Mouse (Mus musculus) intestine, embryonic 14.5 days (tissue): ENCODE results near the gene E030030I06Rik. TPM values are rescaled to one million over a fixed set of nuclear protein-coding genes. Genes with fewer than 3 reads are reported as not detected.
A peak's percentile ranks its signal among the peaks of the same experiment; 100 is the strongest.
"Not testable (repeated sequence)": the region's sequence is repeated elsewhere in the genome, so short reads cannot be mapped to it uniquely, and the experiment has no call there.

ENCODE experiments used
- ATAC-seq: fragments of 200-750 bp; cut with Nextera tagmentation; replicated peaks from 2 replicates; pipeline ENCODE4 v1.8.0; 2017; ENCODE audit warnings: low read depth, moderate number of reproducible peaks, moderate TSS enrichment, moderate library complexity; ENCODE audit not compliant: low FRiP score, low TSS enrichment
- DNase-seq: peaks from one replicate; pipeline ENCODE4 v3.0.0-alpha.2; 2018; ENCODE audit warnings: low spot score
- H3K27ac ChIP-seq: fragments of 300-500 bp; sonication (generic); 2 replicates; pipeline ENCODE4 v1.5.1; 2014; ENCODE audit warnings: low read depth, mild to moderate bottlenecking, control low read depth
- H3K27me3 ChIP-seq: fragments of 300-500 bp; sonication (generic); replicated peaks from 2 replicates; pipeline ENCODE4 v1.6.1; 2014; ENCODE audit warnings: low read length, control low read depth; ENCODE audit not compliant: control insufficient read depth, insufficient read depth
- H3K36me3 ChIP-seq: fragments of 300-500 bp; sonication (generic); 2 replicates; pipeline ENCODE4 v1.6.1; 2014; ENCODE audit warnings: low read length, control low read depth; ENCODE audit not compliant: control insufficient read depth, insufficient read depth
- H3K4me1 ChIP-seq: fragments of 300-500 bp; sonication (generic); replicated peaks from 2 replicates; pipeline ENCODE4 v1.6.1; 2014; ENCODE audit warnings: low read length, control low read depth, mixed read lengths; ENCODE audit not compliant: control insufficient read depth, insufficient read depth
- H3K4me2 ChIP-seq: fragments of 300-500 bp; sonication (generic); 2 replicates; pipeline ENCODE4 v1.6.1; 2014; ENCODE audit warnings: low read length
- H3K4me3 ChIP-seq: fragments of 300-500 bp; sonication (generic); 2 replicates; pipeline ENCODE4 v1.5.1; 2014; ENCODE audit warnings: low read depth, low read length, control low read depth, mixed read lengths
- H3K9ac ChIP-seq: fragments of 300-500 bp; sonication (generic); 2 replicates; pipeline ENCODE4 v1.6.1; 2014; ENCODE audit warnings: mild to moderate bottlenecking, low read length
- H3K9me3 ChIP-seq: fragments of 300-500 bp; sonication (generic); 2 replicates; pipeline ENCODE4 v1.6.1; 2016; ENCODE audit warnings: low read length, control low read depth; ENCODE audit not compliant: control insufficient read depth
- WGBS: fragments of 180-500 bp; shearing (Covaris S2); extraction: QIAGEN DNeasy Blood & Tissue Kit; methylation state at CpG from one replicate; pipeline ENCODE4 v1.1.7; 2014; 5-methylcytosine and 5-hydroxymethylcytosine counted together
- polyA plus RNA-seq: library from polyadenylated mRNA; unstranded; fragments of >200 nt; fragmentation: Nextera tagmentation; extraction: Ambion mirVana; gene quantifications from 2 replicates; pipeline ENCODE4 v1.2.1, GENCODE M21; 2014

Gene E030030I06Rik
- polyA plus RNA-seq, result 31.6 and 32.8 TPM in 2 replicates

DNA sequence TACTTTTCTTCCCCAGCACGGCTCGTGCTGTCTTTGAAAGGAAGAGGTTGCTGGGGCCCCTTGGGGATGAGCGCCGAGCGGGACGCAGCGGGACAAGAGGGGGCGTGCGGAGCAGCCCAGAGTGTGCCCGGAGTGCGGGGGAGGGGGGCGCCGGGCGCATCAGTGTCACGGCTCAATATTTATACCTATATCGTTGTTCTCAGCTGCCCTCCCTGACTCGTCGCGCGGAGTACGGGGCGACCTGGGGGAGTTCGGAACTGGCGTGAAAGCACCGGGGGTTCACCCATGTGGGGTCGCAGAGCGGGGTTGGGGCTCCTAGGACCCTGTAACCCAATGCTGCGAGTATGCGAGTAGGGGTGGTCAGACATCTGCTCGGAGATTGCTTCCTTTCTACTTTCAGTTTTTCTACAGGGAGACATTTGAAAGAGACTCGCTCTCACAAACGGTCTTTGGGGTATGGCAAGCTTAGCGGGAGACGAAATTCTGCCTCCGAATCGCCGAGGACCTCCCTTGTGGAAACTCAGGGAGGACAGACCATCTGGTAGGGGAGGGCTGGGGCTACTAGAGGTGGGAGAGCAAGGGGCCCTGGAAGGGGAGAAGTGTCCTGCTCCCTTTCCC is at the start of gene E030030I06Rik:
Gene E030030I06Rik, minus strand, starts transcription at position 198 of the 618 bp plus-strand sequence.
- peak within 1 kb of the TSS; percentile 62 for H3K27ac ChIP-seq
- peak within 1 kb of the TSS; percentile 96 for H3K4me2 ChIP-seq
- H3K9me3 ChIP-seq, result no peaks in the 10 kb centered on the region
- ATAC-seq, result peak; percentile 44
- DNase-seq, result peak; percentile 89
- peak within 1 kb of the TSS; percentile 59 for H3K4me3 ChIP-seq
- peak within 1 kb of the TSS; percentile 74 for H3K9ac ChIP-seq
- peaks cover 6% of the 10 kb centered on the region; the same call in 1 of the 2 replicates for H3K4me1 ChIP-seq
- H3K36me3 ChIP-seq, result no peaks in the 10 kb centered on the region
- peaks cover 38% of the 10 kb centered on the region for H3K27me3 ChIP-seq
- WGBS, result under 1% methylated on average over 37 of the region's 37 CpGs

DNA sequence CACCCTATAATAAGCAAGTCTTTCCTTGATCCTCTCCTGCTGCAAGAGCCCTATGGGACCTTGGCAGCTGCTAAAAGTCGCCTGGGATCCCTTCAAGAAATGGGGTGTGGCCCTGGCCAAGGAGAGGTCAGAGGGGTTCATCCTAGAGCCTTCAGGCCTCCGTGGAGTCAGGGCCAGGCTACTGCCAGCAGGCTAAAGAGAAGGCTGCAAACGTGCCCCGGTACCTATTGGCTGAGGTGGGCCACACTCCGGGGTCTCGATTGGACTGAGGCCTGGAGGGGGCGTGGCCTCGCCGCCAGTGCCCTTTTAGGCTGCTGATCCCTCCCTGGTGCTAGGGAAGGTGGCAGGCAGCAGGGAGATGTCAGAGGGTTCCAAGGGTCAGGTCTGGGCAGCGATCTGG is 42.0 kb upstream of the E030030I06Rik start:
- H3K36me3 ChIP-seq, H3K27me3 ChIP-seq, H3K9ac ChIP-seq, H3K4me3 ChIP-seq, H3K4me2 ChIP-seq, H3K4me1 ChIP-seq, H3K27ac ChIP-seq, H3K9me3 ChIP-seq, DNase-seq: not testable (repeated sequence)
- peak; percentile 70; the same call in 1 of the 2 replicates for ATAC-seq
- WGBS, result 0% methylated on average over 6 of the region's 10 CpGs

DNA sequence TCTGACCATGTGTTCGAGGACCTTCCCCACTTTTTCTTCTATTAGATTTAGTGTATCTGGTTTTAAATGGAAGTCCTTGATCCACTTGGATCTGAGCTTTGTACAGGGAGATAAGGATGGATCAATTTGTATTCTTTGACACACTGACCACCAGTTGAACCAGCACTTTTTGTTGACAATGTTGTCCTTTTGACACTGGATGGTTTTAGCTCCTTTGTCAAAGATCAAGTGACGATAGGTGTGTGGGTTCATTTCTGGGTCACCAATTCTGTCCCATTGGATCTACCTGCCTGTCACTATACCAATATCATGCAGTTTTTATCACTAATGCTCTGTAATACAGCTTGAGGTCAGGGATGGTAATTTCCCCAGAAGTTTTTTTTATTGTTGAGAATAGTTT is 27.4 kb upstream of the E030030I06Rik start:
- not testable (repeated sequence) for H3K27ac ChIP-seq, ATAC-seq, H3K4me3 ChIP-seq, H3K36me3 ChIP-seq, DNase-seq, H3K27me3 ChIP-seq, H3K9ac ChIP-seq, H3K9me3 ChIP-seq, H3K4me2 ChIP-seq, H3K4me1 ChIP-seq
- WGBS, result 76% methylated on average over 2 of the region's 2 CpGs

DNA sequence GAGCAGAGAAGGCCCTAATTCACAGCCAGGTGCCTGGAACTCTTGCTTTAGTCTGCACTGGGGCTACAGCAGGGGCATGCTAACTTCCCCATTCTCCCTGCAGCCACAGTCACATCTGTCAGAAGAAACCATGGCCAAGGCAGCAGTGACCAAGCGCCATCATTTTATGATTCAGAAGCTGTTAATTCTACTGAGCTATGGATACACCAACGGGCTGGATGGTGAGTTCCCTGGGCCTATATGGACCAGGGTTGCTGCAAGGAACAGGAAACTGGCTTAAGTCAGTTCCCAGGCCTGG is 25.1 kb upstream of the E030030I06Rik start:
- not testable (repeated sequence) for DNase-seq, H3K4me2 ChIP-seq, H3K36me3 ChIP-seq, H3K9me3 ChIP-seq, H3K27ac ChIP-seq, ATAC-seq, H3K9ac ChIP-seq, H3K4me3 ChIP-seq, H3K27me3 ChIP-seq, H3K4me1 ChIP-seq
- 62% methylated on average over 2 of the region's 2 CpGs for WGBS

DNA sequence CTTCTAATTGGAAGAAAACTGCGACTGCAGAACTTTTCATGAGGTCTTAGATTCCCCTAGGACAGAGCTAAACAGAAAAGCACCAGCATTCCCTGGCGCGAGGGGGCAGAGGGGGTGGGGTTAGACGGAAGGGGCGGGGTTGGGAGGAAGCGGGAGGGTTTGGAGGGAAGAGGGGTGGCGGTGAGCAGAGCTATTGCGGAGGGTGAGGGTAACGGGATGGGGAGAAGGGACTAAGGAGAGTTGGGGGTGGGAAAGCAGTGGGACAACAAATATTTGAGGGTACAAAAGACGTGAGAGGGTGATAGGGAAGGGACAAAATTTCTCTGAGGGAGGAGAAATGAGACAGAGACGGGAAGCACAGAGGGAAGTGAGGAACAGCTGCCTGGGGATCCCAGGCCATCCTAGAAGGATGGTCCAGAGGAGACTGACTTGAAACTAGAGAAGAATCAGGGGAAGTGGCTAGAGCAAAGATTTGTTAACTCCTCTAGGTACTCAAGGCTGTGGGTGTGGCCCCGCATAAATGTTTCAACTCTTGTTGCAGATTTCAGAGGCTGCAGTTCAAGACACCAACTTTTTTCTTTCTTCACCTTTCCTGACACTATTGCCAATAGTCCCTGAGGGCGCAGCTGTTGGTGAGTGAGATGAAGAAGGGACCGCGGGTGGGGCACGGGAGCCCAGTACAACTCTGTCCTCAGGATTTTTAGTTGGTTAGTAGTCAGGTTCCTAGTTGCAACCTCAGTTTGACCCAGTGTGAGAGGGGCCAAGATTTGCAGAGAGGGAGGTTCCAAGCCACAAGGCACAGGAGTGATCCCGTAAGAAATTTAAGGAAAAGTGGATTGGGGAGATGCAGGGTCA is 24.5 kb upstream of the E030030I06Rik start:
- H3K4me2 ChIP-seq, result peak overlapping the region; percentile 33; the same call in 1 of the 2 replicates
- not testable (repeated sequence) for H3K9me3 ChIP-seq, H3K4me3 ChIP-seq, H3K27me3 ChIP-seq, H3K9ac ChIP-seq, H3K4me1 ChIP-seq, H3K36me3 ChIP-seq, H3K27ac ChIP-seq
- peak; percentile 54 for DNase-seq
- 16% methylated on average over 11 of the region's 17 CpGs for WGBS
- peak; percentile 76; the same call in 1 of the 2 replicates for ATAC-seq

DNA sequence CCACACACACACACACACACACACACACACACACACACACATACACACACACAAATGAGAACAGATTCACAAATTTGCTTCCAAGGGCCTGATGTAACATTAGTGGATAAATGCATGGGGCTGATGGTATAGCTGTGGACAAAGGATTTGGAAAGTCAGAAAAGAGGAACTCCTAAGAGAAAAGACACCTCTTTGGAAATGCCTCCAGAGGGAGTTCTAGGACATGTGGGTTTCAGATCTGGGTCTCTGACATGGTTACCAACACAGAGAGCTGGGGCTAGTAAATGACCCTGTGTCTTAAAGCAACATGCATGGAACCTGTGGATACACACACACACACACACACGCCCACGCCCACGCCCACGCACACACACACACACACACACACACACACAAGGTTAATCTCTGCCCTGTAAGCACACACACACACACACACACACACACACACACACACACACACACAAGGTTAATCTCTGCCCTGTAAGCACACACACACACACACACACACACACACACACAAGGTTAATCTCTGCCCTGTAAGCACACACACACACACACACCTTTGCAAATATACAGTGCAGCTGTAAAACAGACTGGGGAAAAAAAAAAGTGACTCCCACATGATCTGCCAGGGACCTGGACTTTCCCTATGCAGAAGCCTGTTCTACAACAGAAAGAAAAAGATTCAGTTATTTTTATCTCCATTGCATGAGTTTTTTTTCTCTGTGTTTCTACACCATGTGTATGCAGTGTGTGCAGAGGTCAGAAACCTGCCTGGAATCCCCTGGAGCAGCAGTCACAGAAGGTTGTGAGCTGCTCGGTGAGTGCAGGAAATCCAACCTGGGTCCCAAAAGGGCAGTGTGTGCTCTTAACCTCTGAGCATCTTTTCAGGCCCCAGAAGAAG is 23.6 kb upstream of the E030030I06Rik start:
- not testable (repeated sequence) for H3K27me3 ChIP-seq, DNase-seq, H3K4me1 ChIP-seq, H3K27ac ChIP-seq, H3K9me3 ChIP-seq, H3K4me3 ChIP-seq, H3K9ac ChIP-seq, H3K36me3 ChIP-seq
- peak overlapping the region; percentile 33; the same call in 1 of the 2 replicates for H3K4me2 ChIP-seq
- 70% methylated on average over 4 of the region's 5 CpGs for WGBS
- 0 out of 2 replicates have a peak, but pooled peaks have one; percentile 23 for ATAC-seq

DNA sequence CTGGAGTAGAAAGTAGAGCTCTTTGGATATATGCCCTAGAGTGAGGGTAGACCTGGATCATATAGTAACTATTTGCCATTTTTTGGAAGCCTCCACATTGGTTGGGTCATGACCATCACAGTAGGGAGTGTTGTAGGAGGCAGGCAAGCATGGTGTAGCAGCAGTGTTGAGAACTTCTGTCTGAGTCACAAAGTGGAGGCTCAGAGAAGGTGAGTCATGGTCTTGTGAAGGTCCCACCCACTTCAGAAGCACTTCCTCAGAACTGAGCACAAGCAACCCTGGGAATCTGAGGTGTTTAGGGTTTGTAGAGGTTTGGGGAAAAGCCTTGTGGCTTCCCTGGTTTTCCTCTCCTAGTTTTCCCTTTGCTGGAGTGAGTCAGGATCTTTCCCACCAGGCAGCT is 20.0 kb upstream of the E030030I06Rik start:
- DNase-seq, ATAC-seq, H3K4me2 ChIP-seq, H3K9ac ChIP-seq, H3K27ac ChIP-seq, H3K27me3 ChIP-seq, H3K4me1 ChIP-seq, H3K4me3 ChIP-seq, H3K9me3 ChIP-seq, H3K36me3 ChIP-seq: not testable (repeated sequence)

DNA sequence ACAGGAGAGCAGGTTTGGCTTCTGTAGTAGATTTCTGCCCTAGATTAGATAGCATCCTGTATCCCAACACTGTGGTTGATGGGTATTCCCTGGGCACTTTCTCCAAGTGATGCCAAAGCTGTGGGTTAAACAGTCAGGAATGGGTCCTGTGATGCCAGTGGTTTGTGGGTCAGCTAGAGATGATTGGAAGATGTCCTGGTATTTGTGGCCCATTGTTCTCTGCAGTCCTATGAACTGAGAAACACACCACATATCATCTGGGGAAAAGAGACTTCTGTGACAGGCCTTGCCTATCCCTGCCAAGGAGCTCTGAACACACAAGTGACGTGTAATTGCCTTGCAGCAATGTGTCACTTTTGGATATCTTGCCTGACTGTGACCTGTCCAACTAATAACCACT is 18.0 kb upstream of the E030030I06Rik start:
- not testable (repeated sequence) for H3K27ac ChIP-seq, H3K9ac ChIP-seq, H3K4me3 ChIP-seq, H3K4me2 ChIP-seq, ATAC-seq, H3K4me1 ChIP-seq, H3K27me3 ChIP-seq, H3K36me3 ChIP-seq, H3K9me3 ChIP-seq, DNase-seq
- WGBS, result 92% methylated on average over 1 of the region's 1 CpGs
